Mouse (Mus musculus) left cerebral cortex, postnatal 25 days (tissue): ENCODE measurements at regions not wholly inside any gene's neighbourhood (a gene's known extent, or its start where the extent isn't known, plus 50 kb on each side); places are given as distances from the start of the nearest gene placed in this dataset.

Source experiments
- DNase-seq, 2 experiments: peaks; one replicate each; pipeline ENCODE4 v3.0.0; 2022; ENCODE audit warnings: low spot score in 2 of 2, mixed read lengths in 1 of 2
- intact Hi-C: fragments of 180-260 bp; cut with DNase I; formaldehyde crosslinking; loops from one replicate; pipeline ENCODE4 v1.15.1; 2025

DNA sequence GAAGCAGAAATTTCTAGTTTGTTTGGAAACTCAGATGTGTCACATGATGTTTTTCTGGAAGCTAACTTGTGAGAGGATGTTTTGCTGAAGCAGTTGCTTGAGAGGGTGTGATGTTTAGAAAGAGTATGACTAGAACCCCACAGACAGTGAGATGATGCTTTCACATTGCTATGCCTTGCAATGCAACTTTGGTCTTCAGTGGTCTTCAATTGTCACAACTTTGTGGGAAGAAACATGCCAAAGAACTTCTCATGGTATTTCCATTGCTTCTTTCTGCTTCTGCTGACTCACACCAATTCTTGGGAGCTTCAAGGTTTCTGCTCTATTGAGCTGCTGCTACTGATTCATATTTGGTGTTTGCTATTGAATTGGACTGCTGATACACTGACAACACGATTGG is 365.3 kb upstream of the Tmem229a start:
- DNase-seq, result no peak
- intact Hi-C loops, result no loop called here

DNA sequence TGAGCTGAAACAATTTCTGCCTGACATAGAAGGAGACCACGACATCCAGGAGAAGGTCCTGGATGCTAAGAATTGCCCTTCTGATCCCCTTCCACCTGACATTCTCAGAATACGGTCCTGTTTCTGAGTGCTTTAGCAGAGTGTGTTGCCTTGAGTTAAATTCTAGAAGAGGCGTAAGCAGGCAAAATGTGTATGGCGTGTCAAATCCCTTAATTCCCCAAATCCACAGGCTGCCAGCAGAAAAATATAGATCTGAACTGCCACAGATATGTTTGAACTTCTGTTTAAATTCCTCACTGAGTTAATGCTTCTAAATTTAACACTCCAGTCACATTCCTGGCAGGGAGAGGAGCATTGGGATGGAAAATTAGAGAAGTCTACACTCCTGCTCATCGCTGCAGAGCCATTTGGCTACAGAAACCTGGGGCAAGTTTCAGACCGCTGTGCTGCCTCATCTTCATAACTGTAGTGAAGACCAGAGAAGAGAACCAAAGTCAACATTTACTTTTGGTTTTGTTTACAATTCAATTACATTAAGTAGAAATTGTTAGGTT is 364.3 kb upstream of the Tmem229a start:
- DNase-seq, result peak; percentile 3 to 31
- intact Hi-C loops, result no loop called here

DNA sequence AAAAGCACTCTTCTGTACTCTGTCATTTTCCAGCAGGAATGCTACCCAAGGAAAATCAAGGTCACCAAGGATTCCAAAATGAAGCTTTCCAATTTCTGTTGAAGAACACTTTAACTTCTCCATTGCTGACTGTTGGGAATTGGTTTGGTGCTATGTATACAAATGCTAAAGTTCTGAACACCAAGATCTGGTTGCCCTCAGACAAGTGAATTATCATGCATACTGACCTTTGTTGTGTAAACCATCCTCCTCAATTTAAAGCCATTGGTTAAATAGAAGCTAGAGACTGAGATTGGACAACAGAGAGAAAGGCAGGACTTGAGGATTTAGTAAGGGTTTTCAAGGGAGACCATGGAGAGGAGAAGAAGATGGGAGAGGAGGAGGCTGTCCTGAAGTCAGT is 351.4 kb upstream of the Tmem229a start:
- intact Hi-C loops, result no loop called here
- no peak for DNase-seq

DNA sequence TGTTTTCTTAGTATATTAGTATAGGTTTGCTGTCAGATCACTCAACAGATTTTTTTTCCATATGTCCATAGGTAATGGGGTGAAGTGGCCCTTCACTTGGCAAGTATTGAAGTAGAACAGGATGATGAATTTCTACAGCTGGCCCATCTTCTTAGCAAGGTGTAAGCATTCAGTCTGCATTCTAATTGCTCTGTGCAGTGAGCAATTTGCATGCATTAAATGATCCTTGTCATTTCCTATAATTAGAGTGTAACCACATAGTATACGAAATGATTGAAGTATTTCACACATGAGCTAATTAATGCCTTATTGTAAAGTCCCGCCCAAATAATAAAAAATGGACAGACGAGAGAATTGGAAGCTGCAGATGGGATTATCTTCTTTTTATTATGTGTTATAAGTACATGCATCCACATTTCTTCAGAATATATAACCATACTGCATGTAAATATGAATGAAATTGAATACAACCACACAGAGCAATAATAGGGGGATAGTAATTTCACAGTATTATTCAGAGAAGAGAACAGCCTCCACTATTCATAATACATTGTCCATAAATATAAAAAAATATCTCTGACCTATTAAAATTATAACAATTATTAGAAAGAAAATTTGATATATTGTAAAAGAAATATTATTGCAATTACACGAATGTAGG is 348.9 kb upstream of the Tmem229a start:
- DNase-seq, result no peak
- intact Hi-C loops, result no loop called here

DNA sequence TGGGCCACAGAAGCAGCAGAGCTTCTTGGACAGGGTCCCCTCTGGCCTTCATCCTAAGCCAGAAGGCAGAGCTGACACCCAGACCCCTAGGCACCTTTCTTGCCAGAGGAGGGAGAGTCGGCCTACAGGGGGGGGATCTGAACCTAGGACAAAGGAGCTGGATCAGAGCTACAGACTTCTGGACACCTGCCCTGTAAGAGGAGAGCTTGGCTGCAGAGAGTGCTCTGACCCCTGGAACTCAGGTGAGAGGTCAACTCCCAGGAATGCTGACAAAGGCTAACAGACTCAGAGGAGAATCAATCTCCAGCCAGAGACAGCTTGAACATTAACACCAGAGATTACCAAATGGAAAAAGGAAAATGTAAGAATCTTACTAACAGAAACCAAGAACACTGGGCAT is 335.5 kb upstream of the Tmem229a start:
- no peak for DNase-seq
- intact Hi-C loops, result no loop called here

DNA sequence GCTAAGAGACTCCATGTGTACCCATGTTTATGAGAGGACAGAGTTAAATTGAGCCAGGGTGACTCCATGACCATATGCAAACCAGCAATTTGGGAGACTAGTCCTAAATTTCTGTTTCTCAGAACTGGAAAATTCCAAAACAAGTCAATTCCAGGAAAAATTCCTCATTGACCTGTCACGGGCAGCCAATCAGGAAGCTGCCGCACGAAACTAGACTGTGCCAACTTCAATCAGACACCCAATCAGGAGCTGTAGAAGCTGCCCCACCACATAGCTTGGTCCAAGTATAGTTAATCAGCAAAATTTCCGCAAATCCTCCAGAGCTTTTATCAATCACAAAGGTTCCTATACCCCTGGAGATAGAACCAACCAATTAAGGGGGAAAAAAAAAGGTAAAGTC is 331.5 kb upstream of the Tmem229a start:
- intact Hi-C loops, result no loop called here
- DNase-seq, result no peak

DNA sequence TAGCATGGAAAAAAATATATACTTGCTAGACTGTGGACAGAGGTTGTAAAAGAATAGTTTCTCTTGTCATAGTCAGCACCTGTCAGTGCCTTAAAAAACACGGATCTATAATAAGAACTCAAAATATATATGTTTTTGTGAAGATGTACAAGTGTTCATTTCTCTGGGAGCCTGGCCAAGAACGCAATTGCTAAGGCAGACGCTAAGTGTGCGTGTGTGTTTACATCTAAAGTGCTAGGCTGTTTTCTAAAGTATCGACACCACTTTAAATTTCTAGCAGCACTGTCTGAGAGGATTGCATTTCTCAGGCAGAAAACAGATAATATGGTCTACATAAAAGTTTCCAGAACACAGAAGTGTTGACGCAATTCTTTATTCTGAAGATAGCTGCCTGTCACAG is 330.2 kb upstream of the Tmem229a start:
- DNase-seq, result peak; percentile 6 to 7
- intact Hi-C loops, result no loop called here

DNA sequence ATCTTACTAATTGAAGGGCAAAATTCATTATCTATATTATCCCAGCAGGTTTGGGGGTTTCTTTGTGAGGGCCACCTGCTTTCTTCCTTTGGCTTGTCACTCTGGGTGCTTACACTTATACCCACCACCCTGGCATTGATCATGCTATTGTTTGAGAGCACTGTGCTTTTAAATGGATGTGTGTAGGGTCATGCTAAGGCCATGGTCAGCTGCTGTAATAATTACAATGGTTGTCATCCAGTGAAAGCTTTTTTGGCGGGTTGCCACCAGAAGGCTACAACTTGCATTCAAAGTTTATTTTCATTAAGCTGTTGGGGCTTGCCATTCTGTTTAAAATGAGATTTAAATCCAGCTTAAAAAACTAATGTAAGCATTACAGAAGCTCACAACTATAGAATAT is 322.4 kb upstream of the Tmem229a start:
- intact Hi-C loops, result no loop called here

DNA sequence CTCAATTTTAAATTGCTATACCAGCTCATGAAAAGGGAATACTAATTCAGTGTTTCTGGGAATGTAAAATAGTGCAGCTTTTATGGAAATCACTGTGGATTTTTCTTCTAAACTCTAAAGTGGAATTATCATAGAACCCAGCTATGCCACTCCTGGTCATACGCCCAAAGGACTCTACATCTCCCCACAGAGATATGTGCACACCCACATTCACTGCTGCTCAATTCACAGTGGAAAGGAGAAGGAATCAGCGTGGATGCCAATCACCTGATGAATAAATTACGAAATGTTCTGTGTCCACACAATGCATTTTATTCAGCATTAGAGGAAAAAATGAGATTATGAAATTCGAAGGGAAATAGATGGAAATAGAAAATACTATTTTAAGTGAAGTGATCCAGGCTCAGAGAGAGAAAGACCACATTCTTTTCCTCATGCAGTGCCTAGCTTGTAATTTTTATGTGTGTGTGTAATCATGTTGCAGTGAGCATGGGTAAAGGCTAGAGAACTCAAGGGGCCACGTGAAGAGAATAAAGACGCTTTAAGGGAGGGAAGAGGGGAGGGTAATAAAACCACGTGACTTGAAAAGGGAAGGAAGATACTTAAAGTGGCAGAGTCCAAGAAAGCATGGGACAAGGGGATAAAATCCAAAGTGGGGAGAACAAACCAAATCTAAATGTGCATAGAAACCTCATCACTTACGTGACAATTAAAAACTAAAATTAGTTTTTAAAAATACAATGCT is 321.8 kb upstream of the Tmem229a start:
- peak; percentile 5 to 56 for DNase-seq
- intact Hi-C loops, result no loop called here

More for the DNA sequence above, 322.4 kb upstream of the Tmem229a start:
- DNase-seq, result no peak

DNA sequence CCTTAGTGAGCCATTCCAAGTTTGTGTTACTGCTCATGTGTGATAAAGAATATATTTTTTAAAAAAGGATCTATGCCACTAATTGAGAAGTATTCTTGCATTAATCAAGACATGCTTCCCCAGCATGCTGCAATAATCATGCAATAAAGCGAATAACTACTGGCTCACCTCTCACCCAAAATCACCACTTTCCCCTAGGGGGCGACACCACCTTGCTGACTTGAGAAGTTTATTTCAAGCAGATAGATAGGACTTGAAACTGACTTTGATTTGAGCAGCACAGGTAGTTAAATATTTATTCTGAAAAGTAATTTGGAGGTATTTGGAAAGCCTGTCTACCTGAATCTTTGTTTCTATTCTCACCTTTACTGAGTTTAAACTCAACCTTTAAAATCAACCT is 320.1 kb upstream of the Tmem229a start:
- peak; percentile 12 to 25 for DNase-seq
- intact Hi-C loops, result no loop called here

DNA sequence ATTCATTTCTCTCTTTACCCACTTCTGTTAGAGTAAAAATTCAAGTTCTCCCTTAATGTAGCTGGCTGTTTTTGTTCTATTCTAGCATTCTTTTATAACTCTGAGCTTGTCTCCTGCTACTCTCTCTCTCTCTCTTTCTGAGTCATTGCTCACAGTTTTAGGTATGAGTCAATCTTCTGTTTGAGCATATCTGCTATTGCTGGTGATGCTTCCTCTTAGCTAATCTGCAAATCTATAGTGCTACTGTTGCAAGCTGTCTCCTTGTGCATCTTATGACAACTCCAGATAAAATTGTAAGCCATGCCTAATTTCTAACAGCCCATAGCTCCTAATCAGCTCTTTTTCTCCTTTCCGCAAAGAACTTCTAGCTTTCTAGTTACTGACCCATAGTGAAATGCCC is 304.5 kb upstream of the Tmem229a start:
- intact Hi-C loops, result no loop called here
- DNase-seq, result peak; percentile 8 to 77

DNA sequence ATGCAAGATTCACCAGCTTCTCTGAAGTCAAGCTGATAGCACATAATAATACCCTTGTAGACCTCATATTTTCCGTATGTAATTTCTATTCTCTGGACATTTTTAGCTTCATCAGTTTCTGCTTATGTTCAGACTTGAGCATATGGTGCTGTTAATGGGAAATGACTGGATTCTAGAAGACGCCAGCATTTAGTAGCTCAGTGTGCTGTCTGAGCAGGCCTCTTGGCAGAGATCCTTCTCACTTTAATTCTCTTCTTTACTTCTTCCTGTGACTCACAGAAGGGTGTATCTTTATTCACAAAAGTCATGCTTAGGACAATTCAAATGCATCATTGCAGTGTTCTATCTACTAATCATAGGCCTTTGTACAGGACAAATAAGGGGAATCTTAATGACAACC is 299.7 kb upstream of the Tmem229a start:
- intact Hi-C loops, result no loop called here
- peak; percentile 11 to 49 for DNase-seq

DNA sequence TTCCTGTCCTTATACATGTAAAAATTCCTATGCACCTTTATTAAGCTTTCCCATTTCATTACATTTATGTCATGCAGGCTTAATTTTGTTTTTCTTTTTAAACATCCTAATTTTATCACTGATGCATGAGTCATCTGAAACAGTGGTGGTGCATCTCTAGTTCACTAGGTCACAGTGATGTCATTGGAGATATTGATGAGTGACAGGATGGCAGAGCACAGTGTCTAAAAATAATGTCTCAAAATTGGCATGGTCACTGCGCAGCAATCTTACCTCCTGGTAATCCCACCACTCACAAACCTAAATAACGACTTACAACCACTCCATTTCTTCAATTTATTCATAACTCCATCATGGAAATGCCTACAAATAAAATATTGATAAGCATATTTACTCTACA is 280.9 kb upstream of the Tmem229a start:
- intact Hi-C loops, result no loop called here
- DNase-seq, result no peak

DNA sequence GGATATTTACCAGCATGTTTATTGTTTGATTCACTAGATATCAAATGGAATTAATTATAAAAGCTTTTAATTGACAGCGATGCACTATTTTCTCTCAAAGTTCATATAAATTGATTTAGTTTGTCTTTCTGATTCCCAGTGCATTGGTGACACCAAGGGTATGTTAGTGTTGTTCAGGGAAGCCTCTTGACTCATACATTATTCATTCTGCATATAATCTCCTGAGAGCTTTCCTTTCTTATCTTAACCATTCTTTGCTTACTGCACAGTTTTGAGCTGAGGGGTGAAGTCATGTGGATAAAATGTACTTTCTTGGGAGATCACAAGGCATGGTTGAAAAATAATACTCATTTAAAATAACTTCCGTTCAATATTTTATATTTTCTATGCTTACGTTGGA is 280.5 kb upstream of the Tmem229a start:
- no peak for DNase-seq
- intact Hi-C loops, result no loop called here
